Mouse (Mus musculus) heart, postnatal 10 days (tissue): ENCODE data around the gene Rufy1. TPM values are rescaled to one million over a fixed set of nuclear protein-coding genes. Genes with fewer than 3 reads are reported as not detected.
"Not testable (repeated sequence)": the region's sequence is repeated elsewhere in the genome, so short reads cannot be mapped to it uniquely, and the experiment has no call there.

ENCODE experiments used
- DNase-seq, 2 experiments: peaks; one replicate each; pipeline ENCODE4 v3.0.0; 2021
- intact Hi-C: fragments of 180-260 bp; cut with DNase I; formaldehyde crosslinking; loops from one replicate; pipeline ENCODE4 v1.15.1; 2025
- total RNA-seq, 2 experiments: library from RNA; stranded (reverse); gene quantifications; 2 replicates each; pipeline ENCODE4 v1.2.3; 2021

The Rufy1 gene
- total RNA-seq, result 10 to 100 TPM; 25.8 to 33.1 TPM

GRCm38 (mm10) chr11:50430277-50431133 is at the start of gene Rufy1:
Gene Rufy1, minus strand, starts transcription at chr11:50431125.
- intact Hi-C loops, result loop anchor here (5.0 kb wide), 1 partner anchor 53 kb away; the partner anchor contains the start of gene Hnrnph1

GRCm38 (mm10) chr11:50478072-50478471 is 47.1 kb upstream of the Rufy1 start:
- intact Hi-C loops, result no loop called here
- DNase-seq, result no peak

More at GRCm38 (mm10) chr11:50430277-50431133, at the start of gene Rufy1:
- peak; percentile 91 for DNase-seq

- no peak for DNase-seq
- intact Hi-C loops, result no loop called here
These were observed 46.7 kb upstream of the Rufy1 start for GRCm38 (mm10) chr11:50477486-50478070.

- peak; percentile 52 to 62 for DNase-seq
- intact Hi-C loops, result no loop called here
These were observed 46.0 kb upstream of the Rufy1 start for GRCm38 (mm10) chr11:50476971-50477370.

- intact Hi-C loops, result no loop called here
- no peak for DNase-seq
These were observed 43.0 kb upstream of the Rufy1 start for GRCm38 (mm10) chr11:50473933-50474332.

- DNase-seq, result no peak
- intact Hi-C loops, result no loop called here
These were observed 41.4 kb upstream of the Rufy1 start for GRCm38 (mm10) chr11:50472161-50472939.

GRCm38 (mm10) chr11:50461481-50461880 is 30.6 kb upstream of the Rufy1 start:
- intact Hi-C loops, result no loop called here
- no peak for DNase-seq

- DNase-seq, result no peak
- intact Hi-C loops, result loop anchor here (5.0 kb wide), 1 partner anchor 128 kb away; no protein-coding TSS in a partner anchor
These were observed 28.3 kb upstream of the Rufy1 start for GRCm38 (mm10) chr11:50459250-50459649.

- peak; percentile 25 to 26 for DNase-seq
- intact Hi-C loops, result loop anchor here (5.0 kb wide), 1 partner anchor 130 kb away; no protein-coding TSS in a partner anchor
These were observed 26.4 kb upstream of the Rufy1 start for GRCm38 (mm10) chr11:50457111-50457911.

GRCm38 (mm10) chr11:50456455-50456854 is 25.5 kb upstream of the Rufy1 start:
- intact Hi-C loops, result loop anchor here (5.0 kb wide), 1 partner anchor 131 kb away; no protein-coding TSS in a partner anchor
- no peak for DNase-seq

- no peak for DNase-seq
- intact Hi-C loops, result loop anchor here (5.0 kb wide), 1 partner anchor 132 kb away; no protein-coding TSS in a partner anchor
These were observed 24.0 kb upstream of the Rufy1 start for GRCm38 (mm10) chr11:50454934-50455333.

- DNase-seq, result no peak
- intact Hi-C loops, result no loop called here
These were observed 19.3 kb upstream of the Rufy1 start for GRCm38 (mm10) chr11:50450236-50450635.

- intact Hi-C loops, result loop anchor here (10.0 kb wide), 1 partner anchor 587 kb away; no protein-coding TSS in a partner anchor
- DNase-seq, result not testable (repeated sequence)
These were observed 17.2 kb upstream of the Rufy1 start for GRCm38 (mm10) chr11:50448163-50448562.

- intact Hi-C loops, result loop anchor here (1.0 to 10.0 kb wide), 5 partner anchors 119 to 591 kb away; partner anchors contain the start of gene Adamts2
- peak in 1 of 2 experiments; percentile 32 for DNase-seq
These were observed 12.5 kb upstream of the Rufy1 start for GRCm38 (mm10) chr11:50443259-50444065.

GRCm38 (mm10) chr11:50441637-50442036 is 10.7 kb upstream of the Rufy1 start:
- intact Hi-C loops, result loop anchor here (5.0 to 10.0 kb wide), 4 partner anchors 121 to 593 kb away; partner anchors contain the start of gene Adamts2
- DNase-seq, result peak; percentile 33 to 40

GRCm38 (mm10) chr11:50440691-50441090 is 9.8 kb upstream of the Rufy1 start:
- DNase-seq, result no peak
- intact Hi-C loops, result loop anchor here (5.0 to 10.0 kb wide), 4 partner anchors 122 to 594 kb away; partner anchors contain the start of gene Adamts2

GRCm38 (mm10) chr11:50439857-50440256 is 8.9 kb upstream of the Rufy1 start:
- DNase-seq, result peak; percentile 20 to 50
- intact Hi-C loops, result loop anchor here (5.0 to 10.0 kb wide), 4 partner anchors 122 to 595 kb away; partner anchors contain the start of gene Adamts2

- intact Hi-C loops, result loop anchor here (5.0 kb wide), 1 partner anchor 56 kb away; the partner anchor contains the start of gene Hnrnph1
- no peak for DNase-seq
These were observed 2.0 kb upstream of the Rufy1 start for GRCm38 (mm10) chr11:50432896-50433295.
